Mouse (Mus musculus): ENCODE data around the gene Slc25a24.

The Slc25a24 gene

GRCm38 (mm10) chr3:109171070-109171778, 48.3 kb downstream of the Slc25a24 start:
- DNase-seq, result peak; percentile 57 to 61

- DNase-seq, result no peak
Measured at GRCm38 (mm10) chr3:109174394-109174793, 51.4 kb downstream of the Slc25a24 start.

DNA sequence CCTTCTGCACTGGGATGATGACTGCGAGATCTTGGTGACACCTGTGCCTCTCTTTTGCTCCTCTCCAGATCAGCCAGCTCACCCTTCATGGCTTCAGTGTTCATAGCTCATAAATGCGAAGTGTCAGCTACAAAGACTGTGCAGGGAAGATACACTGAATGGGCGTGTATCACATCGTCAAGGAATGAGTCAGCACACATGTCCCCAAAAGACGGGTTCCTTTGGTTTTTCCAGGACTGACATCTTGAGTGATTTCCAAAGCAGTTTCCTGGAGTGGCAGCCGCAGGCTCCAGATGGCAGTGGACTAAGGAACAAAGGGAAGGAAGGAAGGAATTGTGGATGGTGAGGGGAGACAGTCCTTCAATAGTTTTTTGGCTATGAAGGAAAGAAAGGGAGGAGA, 55.8 kb downstream of the Slc25a24 start:
- no peak for DNase-seq

DNA sequence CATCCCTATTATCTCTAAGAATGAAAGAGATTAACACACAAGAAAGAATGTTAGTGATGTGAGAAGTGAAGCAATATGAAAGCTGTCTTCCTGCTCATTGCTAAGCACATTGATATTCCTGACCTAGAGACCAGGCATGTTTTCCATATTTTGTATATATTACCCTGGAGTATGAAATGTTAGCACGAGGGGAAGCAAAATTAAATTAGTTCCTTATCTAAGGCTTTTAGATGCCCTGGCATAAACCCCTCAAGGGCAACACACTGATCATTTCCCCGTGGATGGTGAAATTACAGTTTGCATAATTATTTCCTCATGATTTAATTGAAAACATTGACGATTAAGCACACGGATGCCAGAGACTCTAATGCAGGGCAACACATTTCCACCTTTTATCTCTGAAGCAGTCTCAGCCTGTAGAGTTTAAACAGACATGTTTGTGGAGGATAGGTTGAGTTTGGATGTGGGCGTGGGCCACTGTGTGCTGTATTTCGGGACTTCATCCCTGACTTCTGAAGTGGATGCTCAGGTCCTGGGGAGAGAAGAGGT, 56.7 kb downstream of the Slc25a24 start:
- no peak for DNase-seq

DNA sequence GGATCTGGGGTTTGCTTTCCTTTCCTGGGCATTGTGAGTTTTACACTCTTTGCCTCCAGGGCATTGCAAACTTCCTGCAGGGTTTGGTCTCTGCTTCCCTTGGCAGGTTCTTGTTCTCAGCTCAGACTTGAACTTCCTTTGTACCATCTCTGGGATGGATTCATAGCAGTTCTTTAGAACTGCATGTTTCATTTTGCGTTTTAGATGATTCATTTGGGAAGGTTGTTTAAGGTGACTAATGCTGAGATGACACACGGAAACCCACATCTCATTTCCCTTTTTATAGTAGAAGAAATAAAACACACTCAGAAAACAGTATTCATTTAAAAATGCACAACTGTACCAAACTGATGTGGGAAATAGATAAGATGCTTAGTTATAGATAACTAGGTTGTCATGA, 73.2 kb downstream of the Slc25a24 start:
- no peak for DNase-seq

- no peak for DNase-seq
Measured at GRCm38 (mm10) chr3:109199280-109199679, 76.3 kb downstream of the Slc25a24 start.

- DNase-seq, result no peak
Measured at GRCm38 (mm10) chr3:109212322-109212721, 89.4 kb downstream of the Slc25a24 start.

DNA sequence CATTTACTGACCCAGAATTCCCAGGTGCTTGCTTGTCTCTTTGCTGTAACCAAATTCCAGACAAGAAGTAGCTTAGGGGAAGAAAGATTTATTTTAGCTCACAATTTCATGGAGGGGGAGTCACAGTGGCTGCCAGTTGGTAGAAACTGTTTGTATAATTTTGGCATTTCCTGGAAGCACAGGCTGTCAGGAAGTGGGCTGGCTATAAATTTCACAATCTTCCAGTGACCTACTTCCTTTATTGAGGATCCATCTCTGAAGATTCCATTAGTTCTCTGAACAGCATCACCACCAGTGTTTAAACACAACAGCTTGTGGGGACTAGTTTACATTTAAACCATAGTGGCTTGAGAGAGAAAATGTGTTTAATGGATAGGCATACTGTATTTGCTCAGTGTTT, 93.4 kb downstream of the Slc25a24 start:
- DNase-seq, result no peak
